8 mouse cellular contexts compared by ENCODE assay signal in the genomic region with DNA sequence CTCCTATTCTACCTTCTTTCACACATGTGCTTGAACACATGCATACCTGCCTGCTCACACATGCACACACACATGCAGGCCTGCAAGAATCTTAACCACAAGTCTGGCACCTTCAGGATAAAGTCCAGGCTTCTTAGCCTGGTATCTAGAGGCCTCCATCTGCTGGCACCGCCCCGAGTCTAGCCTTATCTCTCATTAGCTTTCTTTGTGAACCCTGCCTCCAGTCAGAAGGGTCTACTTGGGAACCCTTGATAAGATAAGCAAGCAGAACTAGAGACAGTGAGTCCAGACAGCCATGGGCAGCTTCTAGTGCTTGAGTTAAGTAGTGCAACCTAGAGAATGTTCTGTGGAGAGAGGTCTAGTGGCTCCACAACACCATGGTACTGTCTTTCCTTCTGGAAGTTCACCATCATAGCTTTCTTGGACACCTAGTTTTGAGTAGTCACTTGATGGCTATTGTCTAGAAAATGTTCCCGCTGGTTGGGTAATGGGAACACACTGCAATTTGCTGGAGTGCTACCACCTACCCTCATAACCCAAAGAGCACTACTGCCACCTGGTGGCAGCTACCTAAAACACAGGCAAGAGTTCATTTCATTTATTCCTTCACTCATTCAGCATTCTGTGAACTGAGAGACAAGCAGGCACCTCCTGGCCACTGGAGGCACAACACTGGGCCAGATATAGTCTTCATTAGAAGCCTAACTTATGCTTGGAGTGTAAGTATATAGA. TPM values are rescaled to one million over a fixed set of nuclear protein-coding genes. Genes with fewer than 3 reads are reported as not detected.
A peak's percentile ranks its signal among the peaks of the same experiment; 100 is the strongest.
DNase-seq lines count a peak whose midpoint lies in the region; ATAC-seq and TF ChIP-seq lines count a peak whose summit lies in the region.

No protein-coding gene starts in this region.

- H3K9me3 ChIP-seq in heart, embryonic 13.5 days: no peaks in the 10 kb centered on the region
- no peaks in the 10 kb centered on the region for H3K9me3 ChIP-seq in lung, embryonic 14.5 days (ENCODE audit: low read depth, low read length)

- peaks cover 57% of the 10 kb centered on the region for H3K4me1 ChIP-seq in heart, embryonic 13.5 days
- no peaks in the 10 kb centered on the region; the same call in 1 of the 2 replicates for H3K4me1 ChIP-seq in lung, embryonic 14.5 days (ENCODE audit: insufficient read depth)
- no peaks in the 10 kb centered on the region for H3K4me1 ChIP-seq in spleen, adult 2 months (ENCODE audit: control insufficient read depth, insufficient read depth, insufficient read length)

- no peak for DNase-seq in frontal cortex, postnatal 14 days (ENCODE audit: low spot score in 2 of 2)
- DNase-seq in adrenal gland, adult 8-10 months: peak; percentile 60
- DNase-seq in embryo, embryonic 9.5 days (ENCODE audit: extremely low spot score): peak; percentile 70
- DNase-seq in kidney, postnatal 4 days: peak; percentile 63 to 77
- DNase-seq in lung, embryonic 14.5 days: peak; percentile 82
- DNase-seq in spleen, adult 2 months (ENCODE audit: low read depth in 1 of 2, low spot score in 2 of 2): peak; percentile 41 to 54

- no peak overlapping the region for H3K4me2 ChIP-seq in heart, embryonic 13.5 days
- H3K4me2 ChIP-seq in lung, embryonic 14.5 days: no peak overlapping the region

- H3K27ac ChIP-seq in heart, embryonic 13.5 days (replicated peaks): peak overlapping the region; percentile 38
- H3K27ac ChIP-seq in lung, embryonic 14.5 days (ENCODE audit: low read depth): peak overlapping the region; percentile 12; the same call in 1 of the 2 replicates
- no peak overlapping the region for H3K27ac ChIP-seq in spleen, adult 2 months (ENCODE audit: insufficient read depth, low read length)

- ATAC-seq in frontal cortex, adult (ENCODE audit: low TSS enrichment): peak; percentile 15; the same call in 1 of the 2 replicates
- peak; percentile 62; the same call in 1 of the 2 replicates for ATAC-seq in heart, embryonic 13.5 days (ENCODE audit: extremely low read depth, insufficient number of reproducible peaks, low FRiP score, low TSS enrichment)
- peak; percentile 66 for ATAC-seq in lung, embryonic 14.5 days (ENCODE audit: insufficient read depth)

- TF ChIP-seq POLR2A in spleen, adult 2 months (IDR thresholded peaks at IDR 0.05; ENCODE audit: low read depth, low read length): no peak

- no peak overlapping the region for H3K4me3 ChIP-seq in heart, embryonic 13.5 days
- no peak overlapping the region for H3K4me3 ChIP-seq in lung, embryonic 14.5 days (ENCODE audit: low read depth, low read length)
- H3K4me3 ChIP-seq in spleen, adult 2 months (ENCODE audit: extremely low read depth, insufficient read depth, insufficient read length): no peak overlapping the region

- H3K36me3 ChIP-seq in heart, embryonic 13.5 days: no peaks in the 10 kb centered on the region
- no peaks in the 10 kb centered on the region for H3K36me3 ChIP-seq in lung, embryonic 14.5 days (ENCODE audit: insufficient read depth)
- no peaks in the 10 kb centered on the region for H3K36me3 ChIP-seq in spleen, adult 2 months (ENCODE audit: control insufficient read depth, insufficient read depth, low read length)

- H3K9ac ChIP-seq in heart, embryonic 13.5 days: no peak overlapping the region
- H3K9ac ChIP-seq in lung, embryonic 14.5 days: no peak overlapping the region

- TF ChIP-seq CTCF in lung, embryonic 14.5 days (IDR thresholded peaks at IDR 0.05; ENCODE audit: low read depth): peak; percentile 94
- TF ChIP-seq CTCF in spleen, adult 2 months (IDR thresholded peaks at IDR 0.05; ENCODE audit: extremely low read depth, insufficient read depth, insufficient read length, insufficient replicate concordance): peak; percentile 64; the same call in 1 of the 2 replicates

- H3K27me3 ChIP-seq in heart, embryonic 13.5 days (replicated peaks): no peaks in the 10 kb centered on the region
- no peaks in the 10 kb centered on the region for H3K27me3 ChIP-seq in lung, embryonic 14.5 days (ENCODE audit: insufficient read depth, low read length)
- no peaks in the 10 kb centered on the region for H3K27me3 ChIP-seq in spleen, adult 2 months (ENCODE audit: control insufficient read depth, insufficient read depth, low read length)

- WGBS in heart, embryonic 13.5 days: 16% methylated on average over 3 of the region's 3 CpGs
- 40% methylated on average over 3 of the region's 3 CpGs for WGBS in lung, embryonic 14.5 days
- WGBS in spleen, adult 2 months: 55% methylated on average over 3 of the region's 3 CpGs

RNA-seq across cellular contexts. Expression of a gene that starts 35.0 kb away (rescaled TPM):
- 100 to 1,000 TPM; 143 to 161 (median 151) TPM for total RNA-seq in adrenal gland, adult 8-10 months (2022)
- polyA plus RNA-seq in heart, embryonic 13.5 days (2015; fragmentation: Nextera tagmentation; extraction: Ambion mirVana): 9.5 and 10.4 TPM in 2 replicates
- 18.2 and 20.8 TPM in 2 replicates for polyA plus RNA-seq in lung, embryonic 14.5 days (2014; fragmentation: Nextera tagmentation; extraction: Ambion mirVana)
- polyA plus RNA-seq in spleen, adult 2 months (2012; rRNA removed): 14.9 and 19.4 TPM in 2 replicates

RNA-seq across cellular contexts. Expression of a gene that starts 35.8 kb away (rescaled TPM):
- total RNA-seq in adrenal gland, adult 8-10 months (2022): 10 to 100 TPM in 2 of 4 experiments, 1 to 10 TPM in 2; 6.9 to 10.5 (median 9.8) TPM
- polyA plus RNA-seq in heart, embryonic 13.5 days (2015; fragmentation: Nextera tagmentation; extraction: Ambion mirVana): 2.4 TPM in 2 replicates
- polyA plus RNA-seq in lung, embryonic 14.5 days (2014; fragmentation: Nextera tagmentation; extraction: Ambion mirVana): 2.7 and 3.4 TPM in 2 replicates
- 11.8 and 14.0 TPM in 2 replicates for polyA plus RNA-seq in spleen, adult 2 months (2012; rRNA removed)

Comparison
In these comparisons a context has a peak if more than half of its experiments do, and no peak if none do; other contexts are left out.
1. ATAC-seq: peak in every context shown above with its lines; median percentile 66 in lung, embryonic 14.5 days; 62 in heart, embryonic 13.5 days; 15 in frontal cortex, adult.
2. DNase-seq: peak in adrenal gland, adult 8-10 months (single experiment), embryo, embryonic 9.5 days (single experiment), kidney, postnatal 4 days (2 of 2), lung, embryonic 14.5 days (single experiment) and spleen, adult 2 months (2 of 2); none in frontal cortex, postnatal 14 days (0 of 2).